Mouse (Mus musculus) mouse embryonic stem cell (cell line): ENCODE data around the gene Gimd1.

Experiments
- in situ Hi-C, 2 experiments: fragments of 300-500 bp; cut with MboI; formaldehyde crosslinking; loops; 1 replicate in 1 of 2; 3 replicates in 1 of 2; pipeline ENCODE4 v1.14.3; 2019 to 2020; ENCODE audit warnings: low sequenced_read_pairs in 2 of 2, low pct_unique_long_range_greater_than_20kb in 1 of 2, mixed read lengths in 1 of 2; ENCODE audit not compliant: unreplicated experiment in 1 of 2

The Gimd1 gene

DNA sequence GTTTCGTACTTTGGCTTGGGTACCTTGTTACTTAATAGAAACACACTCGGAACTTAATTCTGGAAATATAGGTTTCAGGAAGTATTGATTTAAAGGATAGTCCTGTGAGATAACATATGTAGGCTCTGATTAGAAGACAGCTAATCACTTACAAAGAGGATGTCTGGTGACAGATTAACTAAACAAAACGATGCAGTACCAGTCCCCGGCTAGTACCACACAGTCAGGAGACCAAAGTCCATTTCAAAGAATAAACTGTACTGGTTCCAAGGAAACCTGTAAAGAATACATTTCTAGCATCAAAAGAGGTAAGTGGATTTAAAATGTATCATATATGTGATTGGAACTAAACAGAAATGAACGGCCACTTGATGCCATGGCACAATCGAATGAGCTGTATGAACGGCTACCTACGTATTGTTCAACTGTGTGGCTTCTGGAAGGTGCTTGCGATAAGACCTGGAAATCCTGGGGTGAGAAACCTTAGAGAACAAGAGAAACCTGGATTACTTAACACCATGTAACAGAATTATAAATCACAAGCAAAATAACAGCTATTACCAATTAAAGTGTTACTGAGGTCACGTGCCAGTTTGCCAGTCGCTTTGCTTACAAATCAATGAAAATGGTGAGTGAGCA is at the start of gene Gimd1:
Gene Gimd1, plus strand, starts transcription at position 220 of the 639 bp plus-strand sequence.
- in situ Hi-C loops = no loop called here

DNA sequence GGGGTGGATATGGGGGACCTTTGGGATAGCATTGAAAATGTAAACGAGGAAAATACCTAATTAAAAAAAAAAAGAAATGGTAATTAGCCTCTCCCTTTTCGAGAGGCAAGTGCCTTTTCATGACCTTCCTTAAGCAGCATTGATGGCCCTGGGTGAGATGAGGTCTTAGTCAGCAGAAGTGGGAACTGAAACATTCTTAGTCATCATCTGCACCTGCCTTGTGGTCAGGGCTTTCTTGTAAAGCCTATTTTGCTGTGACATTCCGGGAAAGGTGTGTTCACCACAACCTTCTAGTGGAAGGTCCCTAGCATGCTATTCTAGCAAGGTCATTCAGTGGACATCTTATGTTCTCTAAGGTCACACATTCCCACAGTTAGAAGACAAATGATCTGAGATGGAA is 48.4 kb upstream of the Gimd1 start:
- in situ Hi-C loops = no loop called here

DNA sequence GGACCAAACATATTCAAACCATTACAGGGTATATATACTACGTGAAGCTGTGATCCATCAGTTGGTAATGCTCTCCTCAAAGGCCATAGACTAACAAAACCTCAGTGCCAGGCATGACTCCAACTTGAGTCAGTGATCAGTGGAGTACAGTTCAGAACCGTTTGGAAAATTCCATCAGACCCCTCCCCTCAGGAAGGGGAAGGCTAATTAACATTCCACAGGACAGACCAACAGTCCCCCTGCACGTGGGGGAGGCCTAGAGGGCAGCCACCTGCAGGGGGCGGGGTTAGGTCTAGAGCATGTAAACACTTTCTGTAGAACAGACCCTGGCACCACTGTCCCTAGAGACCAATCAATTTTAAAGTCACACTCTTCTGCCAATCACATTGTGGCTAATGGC is 47.3 kb upstream of the Gimd1 start:
- in situ Hi-C loops = no loop called here

- in situ Hi-C loops = no loop called here
Observed at GRCm38 (mm10) chr3:132585122-132585972, 44.3 kb upstream of the Gimd1 start.

DNA sequence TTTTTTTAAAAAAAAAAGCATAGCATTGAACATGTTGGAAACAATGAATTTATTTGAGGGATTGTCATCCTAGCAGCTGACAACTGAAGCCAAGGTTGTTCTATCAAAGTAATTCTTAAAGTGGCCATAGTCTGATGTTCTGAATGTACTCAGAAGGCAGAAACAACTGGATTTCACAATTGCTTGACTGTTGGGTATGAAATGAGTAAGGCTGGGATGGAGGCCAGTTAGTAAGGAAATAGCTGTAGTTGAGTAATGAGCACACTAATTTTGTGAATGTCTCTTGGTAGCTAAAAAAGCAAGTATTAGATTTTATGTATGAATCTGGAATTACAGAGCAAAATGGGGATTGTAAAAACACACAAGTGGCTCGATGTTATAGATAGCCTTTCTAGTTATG is 41.5 kb upstream of the Gimd1 start:
- in situ Hi-C loops = no loop called here

DNA sequence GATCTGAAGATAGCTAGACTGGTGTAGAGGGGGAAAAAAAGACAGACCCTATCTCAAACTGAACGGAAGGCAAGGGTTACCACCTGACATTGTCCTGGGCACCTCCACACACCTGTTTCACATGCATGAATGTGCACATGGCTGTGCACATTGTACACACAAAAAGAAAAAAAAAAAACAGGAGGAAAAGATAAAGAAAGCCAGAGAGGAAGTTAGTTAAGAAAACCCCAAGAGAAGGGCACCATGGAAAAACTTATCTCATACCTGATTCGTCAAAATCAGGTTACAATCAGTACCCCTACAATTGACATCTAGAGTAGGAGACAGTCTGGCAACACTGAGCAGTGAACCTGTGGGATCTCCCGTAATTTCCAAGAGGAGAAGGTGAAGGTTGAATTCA is 39.6 kb upstream of the Gimd1 start:
- in situ Hi-C loops = no loop called here

DNA sequence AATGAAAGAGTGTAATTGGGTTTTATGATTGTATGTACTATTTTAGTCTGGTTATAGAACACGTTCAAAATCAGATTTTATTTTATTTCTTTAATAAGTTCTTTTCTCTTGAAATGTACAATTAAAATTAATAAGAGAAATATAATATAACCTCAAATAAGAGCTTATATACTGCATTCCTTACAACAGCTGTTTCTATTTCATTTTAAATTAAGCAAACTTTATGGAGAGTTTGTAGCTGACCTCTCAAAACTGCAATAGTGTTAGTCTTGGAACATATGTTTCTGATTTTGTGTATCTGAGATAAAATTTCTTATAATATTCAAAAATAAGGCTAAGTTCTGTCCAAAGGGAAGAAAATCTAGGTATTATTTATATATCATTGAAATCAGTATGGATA is 39.0 kb upstream of the Gimd1 start:
- in situ Hi-C loops = no loop called here

- in situ Hi-C loops = no loop called here
Observed at GRCm38 (mm10) chr3:132628741-132629140, 879 bp upstream of the Gimd1 start.

DNA sequence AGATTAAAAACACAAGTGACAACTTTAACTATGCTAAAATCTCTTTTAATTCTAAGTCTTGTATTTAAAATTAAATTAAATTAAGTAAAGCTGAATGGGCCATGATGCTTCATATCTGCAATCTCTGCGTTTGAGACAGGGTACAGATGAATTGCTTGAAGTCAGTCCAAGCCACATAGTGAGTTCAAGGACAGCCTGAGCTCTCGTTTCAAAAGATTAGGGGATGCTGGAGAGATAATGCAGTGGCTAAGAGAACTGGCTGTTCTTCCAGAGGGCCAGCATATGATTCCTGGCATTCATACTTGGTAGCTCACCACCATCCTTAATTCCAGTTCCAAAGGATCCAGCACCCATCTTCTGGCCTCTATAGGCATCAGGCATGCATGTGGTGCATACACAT is 3.6 kb downstream of the Gimd1 start:
- in situ Hi-C loops = no loop called here

- in situ Hi-C loops = no loop called here
Observed at GRCm38 (mm10) chr3:132637080-132637479, 7.5 kb downstream of the Gimd1 start.

DNA sequence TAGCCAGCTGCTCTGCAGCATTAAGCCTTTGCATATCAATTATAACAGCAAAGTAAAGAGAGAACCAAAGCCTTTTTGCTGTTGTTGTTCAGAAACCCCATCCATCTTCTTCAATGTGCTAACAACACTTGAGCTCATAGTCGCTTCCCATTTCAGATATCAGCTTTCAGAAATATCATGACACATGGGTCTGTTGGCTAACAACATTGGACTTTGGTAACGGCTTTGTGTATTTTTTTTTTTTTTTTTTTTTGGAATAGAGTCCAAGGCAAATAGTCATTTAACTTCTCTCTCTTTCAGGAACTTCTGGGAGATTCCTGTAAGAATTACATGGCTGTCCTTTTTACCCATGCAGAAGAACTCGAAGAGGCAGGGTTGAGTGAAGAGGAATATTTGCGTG is 14.5 kb downstream of the Gimd1 start:
- in situ Hi-C loops = no loop called here

DNA sequence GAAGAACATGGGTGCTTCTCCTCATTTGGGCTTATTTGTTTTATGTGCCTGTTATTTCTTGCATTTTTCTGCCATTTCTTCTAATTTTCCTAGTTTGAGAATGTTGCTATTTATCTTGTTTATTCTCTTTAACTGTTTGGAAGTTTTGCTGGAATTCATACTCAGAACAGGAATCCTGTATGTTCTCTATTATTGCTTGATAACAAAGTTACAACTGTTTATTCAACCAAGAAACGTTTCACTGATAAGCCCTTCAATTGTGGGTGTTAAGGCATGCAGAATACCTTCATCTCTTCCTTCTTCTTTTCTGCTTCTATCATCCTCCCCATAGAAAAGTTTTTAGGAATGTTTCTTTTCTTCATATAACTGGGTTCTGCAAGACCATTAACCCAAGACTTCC is 17.2 kb downstream of the Gimd1 start:
- in situ Hi-C loops = no loop called here

DNA sequence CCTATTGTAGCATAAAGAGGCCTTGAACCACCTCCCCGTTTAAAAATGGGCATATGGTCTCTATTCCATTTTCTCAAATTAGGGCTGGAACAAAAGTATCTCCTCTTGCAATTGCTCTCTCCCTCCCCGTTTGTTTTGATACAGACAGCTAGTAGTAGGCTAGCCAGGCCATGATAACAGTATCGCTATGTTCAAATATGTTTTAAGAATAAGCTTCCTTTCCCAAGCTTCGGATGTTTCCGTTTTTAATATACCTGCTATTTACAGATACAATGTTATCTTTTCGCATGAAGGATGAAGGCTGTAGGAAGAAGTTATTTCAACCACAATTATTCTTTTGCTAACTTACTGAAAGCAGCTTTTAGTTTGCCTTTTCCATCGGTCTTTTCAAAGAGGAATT is 19.7 kb downstream of the Gimd1 start:
- in situ Hi-C loops = no loop called here

- in situ Hi-C loops = no loop called here
Observed at GRCm38 (mm10) chr3:132650191-132650590, 20.6 kb downstream of the Gimd1 start.

GRCm38 (mm10) chr3:132651776-132652175 is 22.2 kb downstream of the Gimd1 start:
- in situ Hi-C loops = no loop called here

- in situ Hi-C loops = no loop called here
Observed at GRCm38 (mm10) chr3:132653959-132654358, 24.3 kb downstream of the Gimd1 start.

DNA sequence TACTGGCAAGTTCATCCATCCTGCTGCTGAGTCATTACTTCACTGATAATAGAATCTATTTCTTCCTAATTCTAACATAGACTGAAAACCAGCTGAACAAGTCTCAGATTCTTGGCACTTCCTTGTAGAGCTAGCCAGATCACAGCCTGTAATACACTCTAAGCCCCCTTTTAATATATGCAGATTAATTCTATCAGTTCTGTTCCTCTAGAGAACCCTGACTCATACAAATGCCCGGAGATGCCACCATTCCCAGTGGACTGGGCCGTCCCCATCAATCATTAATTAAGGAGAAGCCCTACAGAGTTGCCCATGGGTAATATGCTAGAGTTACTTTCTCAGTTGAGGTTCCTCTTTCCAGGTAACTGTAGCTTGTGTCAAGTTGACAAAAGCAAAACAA is 26.3 kb downstream of the Gimd1 start:
- in situ Hi-C loops = no loop called here

- in situ Hi-C loops = no loop called here
Observed at GRCm38 (mm10) chr3:132677494-132677893, 47.9 kb downstream of the Gimd1 start.

DNA sequence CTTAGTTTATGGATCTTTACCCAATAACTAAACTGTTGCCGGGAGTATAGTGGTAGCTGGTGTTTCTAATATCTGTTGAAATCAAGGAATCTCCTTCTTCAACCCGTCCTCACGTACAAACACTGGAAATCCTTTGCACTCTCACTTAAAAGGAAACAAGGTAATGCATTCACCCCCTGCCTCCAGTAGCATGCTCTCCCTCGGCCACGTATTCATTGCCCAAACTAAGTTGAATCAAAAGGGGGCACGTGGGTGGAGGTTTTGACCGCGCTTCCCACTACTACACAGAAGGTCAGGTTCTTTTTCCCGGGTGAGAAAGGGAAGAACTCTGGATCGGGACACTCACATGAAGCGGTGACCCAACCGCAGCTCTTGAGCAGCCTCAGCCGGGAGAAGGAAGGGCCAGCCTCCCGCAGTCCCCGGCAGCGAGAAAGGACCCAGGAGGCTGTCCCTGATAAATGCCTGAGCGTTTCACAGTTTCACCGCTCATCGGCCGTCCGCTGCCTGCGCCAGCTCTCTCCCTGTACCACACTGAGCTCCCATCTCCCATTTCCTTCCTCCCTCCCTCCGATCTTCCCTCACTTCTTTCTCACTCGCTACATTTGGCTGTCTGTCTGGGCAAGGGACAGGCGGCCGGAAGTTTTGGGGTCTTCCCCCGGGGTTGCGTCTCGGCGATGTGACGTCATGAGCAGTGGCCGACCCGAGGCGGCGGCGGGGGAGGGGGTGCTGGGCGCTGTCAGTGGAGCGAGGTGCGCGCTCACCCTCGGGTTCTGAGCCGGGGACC is 54.0 kb downstream of the Gimd1 start, which contains the start of gene Tbck:
Gene Tbck, plus strand, starts transcription at position 698 of the 784 bp plus-strand sequence.
- in situ Hi-C loops = no loop called here
